Mouse (Mus musculus) liver, embryonic 11.5 days (tissue): ENCODE data around the gene Haghl. TPM values are rescaled to one million over a fixed set of nuclear protein-coding genes. Genes with fewer than 3 reads are reported as not detected.

Experiments used
- ATAC-seq: fragments of 200-750 bp; cut with Nextera tagmentation; replicated peaks from 2 replicates; pipeline ENCODE4 v1.8.0; 2017; ENCODE audit warnings: moderate number of reproducible peaks, mild to moderate bottlenecking, moderate TSS enrichment, moderate library complexity; ENCODE audit not compliant: low FRiP score
- DNase-seq: peaks from one replicate; pipeline ENCODE4 v3.0.0-alpha.2; 2017; ENCODE audit warnings: low spot score
- H3K27ac ChIP-seq: fragments of 300-500 bp; sonication (generic); 2 replicates; pipeline ENCODE4 v1.5.1; 2014; ENCODE audit warnings: mild to moderate bottlenecking, low read depth, low read length, control low read depth
- H3K27me3 ChIP-seq: fragments of 300-500 bp; sonication (generic); replicated peaks from 2 replicates; pipeline ENCODE4 v1.6.1; 2014; ENCODE audit warnings: low read length, mixed read lengths; ENCODE audit not compliant: control insufficient read depth, insufficient read depth
- H3K36me3 ChIP-seq: fragments of 300-500 bp; sonication (generic); 2 replicates; pipeline ENCODE4 v1.6.1; 2014; ENCODE audit warnings: mild to moderate bottlenecking, low read length, moderate library complexity, mixed read lengths; ENCODE audit not compliant: control insufficient read depth, insufficient read depth
- H3K4me1 ChIP-seq: fragments of 300-500 bp; sonication (generic); replicated peaks from 2 replicates; pipeline ENCODE4 v1.6.1; 2014; ENCODE audit warnings: low read length, mixed read lengths; ENCODE audit not compliant: control insufficient read depth, insufficient read depth
- H3K4me2 ChIP-seq: fragments of 300-500 bp; sonication (generic); 2 replicates; pipeline ENCODE4 v1.6.1; 2014; ENCODE audit warnings: mild to moderate bottlenecking, control low read depth, moderate library complexity
- H3K4me3 ChIP-seq: fragments of 300-500 bp; sonication (generic); 2 replicates; pipeline ENCODE4 v1.5.1; 2014; ENCODE audit warnings: low read depth, low read length, control low read depth
- H3K9ac ChIP-seq: fragments of 300-500 bp; sonication (generic); 2 replicates; pipeline ENCODE4 v1.6.1; 2014; ENCODE audit warnings: low read depth, low read length, control low read depth
- H3K9me3 ChIP-seq: fragments of 300-500 bp; sonication (generic); 2 replicates; pipeline ENCODE4 v1.6.1; 2016; ENCODE audit warnings: low read length, inconsistent platforms, mixed read lengths; ENCODE audit not compliant: control insufficient read depth
- WGBS: fragments of 180-500 bp; shearing (Covaris S2); extraction: QIAGEN DNeasy Blood & Tissue Kit; methylation state at CpG from one replicate; pipeline ENCODE4 v1.1.7; 2014; 5-methylcytosine and 5-hydroxymethylcytosine counted together
- polyA plus RNA-seq: library from polyadenylated mRNA; unstranded; fragments of >200 nt; fragmentation: Nextera tagmentation; extraction: Ambion mirVana; gene quantifications from 2 replicates; pipeline ENCODE4 v1.2.1, GENCODE M21; 2014

Haghl gene
- polyA plus RNA-seq, 1 experiment from 2014 or later = 25.0 TPM

GRCm38 (mm10) chr17:25824362-25825142 lies 39.1 kb upstream of the Haghl start:
- Histone ChIP-seq H3K27me3 (peaks cover 18% of the 10 kb centered on the region), H3K4me1 (peaks cover 23% of the 10 kb centered on the region), H3K36me3 (peaks cover 20% of the 10 kb centered on the region), H3K9me3 (no peaks in the 10 kb centered on the region), H3K9ac (peak overlapping the region; percentile 81), H3K4me3 (peak overlapping the region; percentile 84), H3K27ac (no peak overlapping the region), H3K4me2 (peak overlapping the region; percentile 89)
- 56% methylated on average over 17 of the region's 17 CpGs for WGBS
- DNase-seq (no peak), ATAC-seq (no peak; the same call in 1 of the 2 replicates)

DNA sequence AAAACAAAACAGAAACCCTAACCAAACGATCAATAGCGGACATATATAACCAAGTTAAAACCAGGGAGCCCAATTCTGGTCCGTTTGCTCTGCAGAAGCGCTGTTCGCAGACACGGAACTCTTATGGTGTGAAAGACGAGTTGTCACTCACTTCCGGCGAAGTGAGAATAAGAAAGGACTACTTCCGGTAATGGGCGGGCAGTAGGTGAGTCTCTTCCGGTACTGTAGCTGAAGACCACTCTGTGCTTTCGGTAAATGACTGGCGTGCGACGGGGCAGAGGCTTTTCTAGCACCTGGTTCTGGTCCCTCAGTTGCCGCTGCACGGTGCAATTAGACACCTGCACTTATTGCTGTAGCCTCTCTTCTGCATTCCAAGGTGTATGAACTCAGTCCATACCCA lies 38.0 kb upstream of the Haghl start, which contains the start of gene Wdr24:
Gene Wdr24, plus strand, starts transcription at position 176 of the 400 bp plus-strand sequence.
- WGBS = under 1% methylated on average over 18 of the region's 18 CpGs
- ATAC-seq (peak; percentile 76), DNase-seq (peak; percentile 70)
- Histone ChIP-seq H3K27me3 (peaks cover 29% of the 10 kb centered on the region), H3K27ac (peak within 1 kb of the TSS; percentile 57; the same call in 1 of the 2 replicates), H3K9ac (peak within 1 kb of the TSS; percentile 81), H3K4me1 (peaks cover 21% of the 10 kb centered on the region), H3K36me3 (peaks cover 20% of the 10 kb centered on the region), H3K4me3 (peak within 1 kb of the TSS; percentile 84), H3K9me3 (no peaks in the 10 kb centered on the region), H3K4me2 (peak within 1 kb of the TSS; percentile 89)

DNA sequence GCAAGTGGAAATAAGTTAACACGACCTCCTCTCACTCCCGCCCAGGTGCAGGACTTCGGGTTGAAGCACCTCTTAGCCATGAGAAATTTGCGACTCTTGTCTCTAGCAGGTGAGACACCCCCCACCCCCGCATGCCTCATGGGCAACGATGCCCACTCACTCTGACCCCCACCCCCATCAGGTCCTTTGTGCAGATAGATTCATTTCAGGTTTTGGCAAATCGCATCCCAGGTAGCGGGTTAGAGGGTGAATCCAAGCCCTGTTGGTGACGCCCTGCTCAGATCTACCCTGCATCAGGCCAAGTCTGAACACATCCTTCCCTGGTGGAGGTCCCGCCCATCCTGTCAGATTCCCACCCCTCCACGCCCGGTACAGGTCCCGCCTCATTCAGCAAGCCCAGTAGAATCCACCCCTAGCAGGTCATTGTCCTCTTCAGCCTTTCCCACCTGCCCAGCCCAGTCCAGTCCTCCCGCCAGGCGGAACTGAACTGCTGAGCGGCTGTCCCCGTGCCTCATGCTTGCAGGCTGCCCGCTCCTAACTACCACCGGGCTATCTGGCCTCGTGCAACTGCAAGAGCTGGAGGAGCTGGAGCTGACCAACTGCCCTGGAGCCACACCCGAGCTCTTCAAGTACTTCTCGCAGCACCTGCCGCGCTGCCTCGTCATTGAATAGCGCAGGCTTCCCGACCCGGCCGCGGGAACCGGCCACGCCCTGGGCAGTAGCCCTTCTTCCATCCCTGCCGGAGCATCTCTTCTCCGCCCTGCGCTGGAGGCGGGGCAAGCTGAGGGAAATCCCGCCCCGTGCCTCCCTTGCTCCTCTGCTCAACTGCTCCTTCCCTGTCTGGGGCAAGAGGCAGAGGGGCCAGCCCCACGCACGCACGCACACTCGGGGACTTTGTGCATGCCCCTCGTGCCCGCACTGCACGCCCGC lies 33.6 kb upstream of the Haghl start:
- H3K9ac ChIP-seq = no peak overlapping the region
- no peaks in the 10 kb centered on the region for H3K36me3 ChIP-seq
- H3K27me3 ChIP-seq = peaks cover 63% of the 10 kb centered on the region
- H3K27ac ChIP-seq = no peak overlapping the region
- peak overlapping the region; percentile 37 for H3K4me2 ChIP-seq
- DNase-seq (no peak), ATAC-seq (no peak)
- WGBS = 8% methylated on average over 46 of the region's 46 CpGs
- H3K4me3 ChIP-seq = peak overlapping the region; percentile 14
- peaks cover 2% of the 10 kb centered on the region for H3K4me1 ChIP-seq
- H3K9me3 ChIP-seq = no peaks in the 10 kb centered on the region

DNA sequence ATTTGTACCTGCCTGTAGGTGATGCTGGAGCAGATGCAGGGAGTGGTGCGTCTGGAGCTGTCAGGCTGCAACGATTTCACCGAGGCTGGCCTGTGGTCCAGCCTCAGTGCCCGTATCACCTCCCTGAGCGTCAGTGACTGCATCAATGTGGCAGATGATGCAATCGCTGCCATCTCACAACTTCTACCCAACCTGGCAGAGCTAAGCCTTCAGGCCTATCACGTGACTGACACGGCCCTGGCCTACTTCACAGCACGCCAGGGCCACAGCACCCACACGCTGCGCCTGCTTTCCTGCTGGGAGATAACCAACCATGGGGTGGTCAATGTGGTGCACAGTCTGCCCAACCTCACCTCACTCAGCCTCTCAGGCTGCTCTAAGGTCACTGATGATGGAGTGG lies 32.2 kb upstream of the Haghl start:
- Histone ChIP-seq H3K27ac (no peak overlapping the region), H3K4me1 (no peaks in the 10 kb centered on the region), H3K4me2 (no peak overlapping the region), H3K9me3 (no peaks in the 10 kb centered on the region), H3K36me3 (no peaks in the 10 kb centered on the region), H3K4me3 (no peak overlapping the region), H3K9ac (no peak overlapping the region), H3K27me3 (peaks cover 76% of the 10 kb centered on the region)
- WGBS = 75% methylated on average over 11 of the region's 11 CpGs
- no peak for ATAC-seq
- no peak for DNase-seq

DNA sequence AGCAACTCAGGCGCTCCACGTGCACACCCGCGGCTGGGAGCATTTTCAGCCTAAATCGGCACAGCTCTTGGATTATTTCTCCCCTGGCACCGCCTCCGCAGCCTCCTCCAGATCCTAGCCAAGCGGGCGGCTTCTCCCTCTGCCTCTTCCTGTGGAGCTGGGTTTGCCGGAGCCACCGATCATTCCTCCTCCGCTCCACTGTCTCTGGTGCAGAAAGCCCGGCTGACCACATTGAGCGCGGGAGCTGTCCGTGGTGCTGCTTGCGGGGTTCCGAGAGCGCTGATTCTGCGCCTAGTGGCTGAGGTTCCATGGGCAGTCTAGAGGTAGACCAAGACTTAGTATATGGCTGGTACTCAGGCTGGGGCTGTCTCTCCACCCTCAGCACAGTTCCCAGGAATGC lies 28.0 kb upstream of the Haghl start:
- DNase-seq (peak; percentile 86), ATAC-seq (0 out of 2 replicates have a peak, but pooled peaks have one; percentile 40)
- Histone ChIP-seq H3K4me1 (peaks cover 4% of the 10 kb centered on the region; the same call in 1 of the 2 replicates), H3K36me3 (no peaks in the 10 kb centered on the region), H3K27me3 (peaks cover 89% of the 10 kb centered on the region), H3K27ac (no peak overlapping the region), H3K4me2 (no peak overlapping the region), H3K4me3 (no peak overlapping the region), H3K9ac (no peak overlapping the region), H3K9me3 (no peaks in the 10 kb centered on the region)
- WGBS = 3% methylated on average over 20 of the region's 20 CpGs

DNA sequence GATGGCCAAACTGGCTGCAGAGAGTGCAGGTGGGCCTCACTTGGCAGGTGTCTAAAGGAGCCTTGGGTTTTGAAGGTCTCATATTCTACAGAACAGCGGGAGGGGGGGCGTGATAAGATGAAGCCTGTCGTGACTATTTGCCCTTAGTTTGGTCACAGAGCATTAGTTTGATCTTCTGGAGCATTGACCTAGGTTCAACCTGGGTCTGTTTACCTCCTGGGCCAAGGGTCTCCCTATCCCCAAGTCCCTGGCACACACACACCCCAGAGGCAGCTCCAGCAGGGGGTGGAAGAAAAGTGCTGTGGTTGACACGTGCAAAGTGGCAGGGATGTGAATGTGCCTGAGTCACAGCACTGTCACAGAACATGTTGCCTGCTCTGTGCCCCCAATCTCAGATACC lies 25.4 kb upstream of the Haghl start:
- Histone ChIP-seq H3K36me3 (no peaks in the 10 kb centered on the region), H3K4me2 (no peak overlapping the region), H3K27ac (no peak overlapping the region), H3K9me3 (no peaks in the 10 kb centered on the region), H3K4me1 (peaks cover 4% of the 10 kb centered on the region; the same call in 1 of the 2 replicates), H3K4me3 (no peak overlapping the region), H3K27me3 (peaks cover 74% of the 10 kb centered on the region), H3K9ac (no peak overlapping the region)
- DNase-seq (no peak), ATAC-seq (no peak)
- 63% methylated on average over 4 of the region's 4 CpGs for WGBS

- ATAC-seq = no peak
- Histone ChIP-seq H3K9ac (peak overlapping the region; percentile 22), H3K4me3 (peak overlapping the region; percentile 59), H3K27me3 (peaks cover 70% of the 10 kb centered on the region), H3K36me3 (no peaks in the 10 kb centered on the region), H3K9me3 (no peaks in the 10 kb centered on the region), H3K4me1 (peaks cover 4% of the 10 kb centered on the region; the same call in 1 of the 2 replicates), H3K27ac (no peak overlapping the region), H3K4me2 (peak overlapping the region; percentile 90)
- WGBS = 13% methylated on average over 25 of the region's 25 CpGs
- DNase-seq = no peak
Measured at GRCm38 (mm10) chr17:25809606-25810340, 24.3 kb upstream of the Haghl start.
